Mouse (Mus musculus) left cerebral cortex, postnatal 36 days (tissue): ENCODE data around the gene Rasgrf2. TPM values are rescaled to one million over a fixed set of nuclear protein-coding genes. Genes with fewer than 3 reads are reported as not detected.

Experiments used
- DNase-seq, 2 experiments: peaks; one replicate each; pipeline ENCODE4 v3.0.0; 2021 to 2022; ENCODE audit warnings: low spot score in 2 of 2, mixed read lengths in 1 of 2
- intact Hi-C: fragments of 180-260 bp; cut with DNase I; formaldehyde crosslinking; loops from one replicate; pipeline ENCODE4 v1.15.1; 2025
- total RNA-seq, 2 experiments: library from RNA; stranded (reverse); gene quantifications; 2 replicates each; pipeline ENCODE4 v1.2.3; 2021

Gene Rasgrf2
- total RNA-seq, 2 experiments from 2014 or later: 197 to 230 TPM

DNA sequence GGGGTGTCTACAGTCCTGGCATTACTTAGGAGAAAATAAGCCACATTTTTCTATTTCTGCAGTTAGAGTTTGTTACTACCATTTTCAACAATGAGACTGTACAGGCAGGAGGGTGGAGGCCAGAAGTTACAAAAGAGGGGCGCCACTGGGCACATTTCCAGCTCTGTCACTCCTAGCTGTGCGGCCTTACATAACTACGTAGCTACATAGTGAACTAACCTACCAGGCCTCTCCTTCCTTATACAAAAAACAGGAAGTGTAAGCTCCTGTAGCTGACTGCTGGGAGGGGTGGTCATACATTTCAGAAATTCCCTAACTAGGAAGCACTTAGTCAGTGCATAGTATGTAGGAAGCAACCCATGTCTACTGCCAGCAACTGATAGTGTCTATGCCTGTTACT, 78.5 kb downstream of the Rasgrf2 start:
- intact Hi-C loops: no loop called here
- DNase-seq: no peak

DNA sequence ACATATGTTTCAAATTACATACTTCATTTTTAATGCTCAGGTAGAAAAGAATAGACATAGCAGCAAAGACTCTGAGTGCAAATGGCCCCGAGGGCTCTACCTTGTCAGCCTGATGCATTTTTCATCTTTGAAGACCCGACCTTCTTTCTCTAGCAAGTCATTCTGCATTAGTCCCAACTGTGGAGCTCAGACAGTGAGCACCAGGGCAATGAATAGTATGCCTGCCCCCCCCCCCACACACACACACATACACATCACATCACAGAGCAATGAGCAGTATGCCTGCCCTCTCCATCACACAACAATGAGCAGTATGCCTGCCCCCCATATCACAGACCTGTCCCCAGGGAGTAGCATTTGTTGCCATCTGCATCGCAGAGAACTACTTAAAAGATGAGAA, 80.2 kb downstream of the Rasgrf2 start:
- intact Hi-C loops: no loop called here
- DNase-seq: no peak

DNA sequence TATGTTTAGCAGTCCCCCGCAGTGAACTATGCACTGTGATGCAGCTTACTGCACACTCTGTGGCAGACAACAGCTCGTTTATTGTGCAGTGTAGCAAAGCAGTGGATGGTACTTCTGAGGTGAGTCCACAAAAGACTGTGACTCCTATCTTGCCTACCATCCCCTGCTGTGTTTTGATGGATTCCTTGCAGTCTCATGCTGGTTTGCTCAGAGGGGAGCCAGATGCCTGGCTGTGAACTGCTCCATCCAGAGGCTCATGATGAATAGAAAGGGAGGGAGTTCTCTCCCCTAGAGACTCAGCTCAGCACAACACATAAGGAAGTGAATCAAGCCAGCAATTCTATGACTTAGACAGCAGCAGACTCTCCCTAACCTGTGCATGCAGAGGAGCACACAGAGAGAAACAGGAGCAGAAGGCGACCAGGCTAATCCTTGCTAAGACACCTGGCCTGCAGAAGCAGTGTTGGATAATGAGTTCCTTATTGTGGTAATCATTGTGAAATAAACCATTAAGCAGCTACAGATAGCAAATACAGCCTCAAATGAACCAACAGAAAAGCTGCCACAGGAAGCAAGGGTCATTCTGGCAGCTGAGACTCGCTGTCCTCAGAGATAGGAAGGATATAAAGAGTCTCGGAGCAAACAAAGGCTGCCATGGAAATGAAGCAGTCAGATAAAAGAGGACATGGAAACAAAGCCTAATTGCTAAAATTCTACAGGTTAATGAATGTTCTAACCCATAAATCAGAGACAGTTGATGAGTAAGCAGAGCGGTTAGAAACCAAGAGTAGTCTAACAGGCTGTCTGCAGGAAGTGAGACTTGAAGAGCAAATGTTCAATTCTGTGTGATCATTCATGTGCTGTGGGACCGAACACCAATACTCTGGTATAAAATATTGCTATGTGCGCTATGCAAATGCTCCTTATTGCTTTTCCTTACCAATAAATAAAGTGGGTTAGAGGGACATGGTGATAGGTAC, 89.6 kb downstream of the Rasgrf2 start:
- DNase-seq: no peak
- intact Hi-C loops: no loop called here

- DNase-seq: no peak
- intact Hi-C loops: no loop called here
Measured at GRCm38 (mm10) chr13:92030364-92031057, 100.9 kb downstream of the Rasgrf2 start.

DNA sequence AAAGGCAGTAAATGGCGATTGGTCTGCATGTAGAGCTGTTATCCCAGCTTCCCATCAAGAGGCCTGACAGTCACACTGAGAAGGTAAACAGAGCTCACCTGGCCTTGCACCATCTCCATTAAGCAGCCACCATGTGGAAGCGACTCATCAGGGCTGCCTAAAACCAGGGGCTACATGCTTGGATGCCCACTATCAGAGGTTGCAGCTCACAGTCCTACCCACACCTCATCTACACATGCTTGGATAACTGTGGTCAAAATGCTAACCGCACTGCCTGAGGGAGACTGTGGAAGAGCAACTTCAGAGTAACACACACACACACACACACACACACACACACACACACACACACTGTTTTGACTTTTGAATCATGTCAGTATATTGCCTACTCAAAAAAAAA, 101.8 kb downstream of the Rasgrf2 start:
- intact Hi-C loops: no loop called here
- DNase-seq: no peak

GRCm38 (mm10) chr13:92027951-92028350, 103.5 kb downstream of the Rasgrf2 start:
- intact Hi-C loops: no loop called here

DNA sequence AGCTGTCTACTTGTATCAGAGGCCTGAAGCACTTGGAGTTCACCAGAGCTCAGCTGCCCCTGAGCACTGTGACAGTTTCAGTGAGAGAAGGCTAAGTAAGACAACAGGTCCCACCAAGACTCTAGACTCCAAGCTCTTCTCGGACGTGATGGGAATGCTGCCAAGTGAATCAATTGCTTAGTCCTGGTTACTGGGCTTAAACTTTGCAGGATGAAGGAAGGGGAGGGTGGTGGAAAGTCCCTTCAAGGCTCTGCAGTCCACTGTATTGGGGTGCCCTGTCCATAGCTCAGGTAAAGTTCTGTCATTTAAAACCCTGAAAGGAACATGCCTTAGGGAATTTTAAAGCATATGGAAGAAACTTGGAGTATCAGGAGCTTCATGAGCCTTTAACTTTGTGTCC, 104.8 kb downstream of the Rasgrf2 start:
- DNase-seq: no peak
- intact Hi-C loops: no loop called here

More at GRCm38 (mm10) chr13:92027951-92028350, 103.5 kb downstream of the Rasgrf2 start:
- no peak for DNase-seq

DNA sequence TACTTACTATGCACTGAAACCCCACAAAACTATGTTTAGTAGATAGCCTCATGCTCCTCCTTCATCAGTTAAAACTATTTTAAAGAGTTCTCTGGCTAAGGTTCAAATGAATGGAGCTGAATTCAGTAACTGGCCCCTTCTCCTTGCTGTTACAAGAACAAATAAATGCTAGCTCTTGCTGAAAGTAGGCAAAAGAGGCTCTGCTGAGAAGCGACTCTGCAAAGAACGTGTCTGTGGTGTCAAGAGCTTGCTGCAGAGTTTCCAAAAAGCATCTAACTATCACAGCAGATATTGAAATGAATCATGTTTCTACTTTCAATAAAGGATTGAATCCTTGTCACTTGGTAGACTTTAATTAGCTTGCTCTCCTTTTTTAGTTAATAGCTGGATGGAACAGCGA, 106.3 kb downstream of the Rasgrf2 start:
- DNase-seq: peak in 1 of 2 experiments; percentile 1
- intact Hi-C loops: no loop called here

DNA sequence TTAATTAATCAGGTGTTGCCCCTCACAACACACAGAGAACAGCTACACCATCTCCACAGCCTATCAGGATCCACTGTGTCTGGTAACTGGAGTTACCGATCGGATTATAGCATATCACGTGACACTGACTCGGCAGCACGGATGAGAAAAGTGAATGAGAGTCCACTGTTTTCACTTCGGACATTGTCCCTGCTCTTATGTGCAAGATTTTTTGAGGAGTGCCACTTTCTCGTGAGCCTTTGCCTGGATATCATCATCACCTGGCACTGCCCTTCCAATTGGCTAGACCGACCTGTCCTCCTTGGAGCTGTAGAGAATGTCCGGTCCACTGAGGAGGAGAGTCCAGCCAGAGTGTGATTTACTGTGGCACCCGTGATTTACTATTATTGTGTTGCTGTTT, 109.3 kb downstream of the Rasgrf2 start:
- DNase-seq: no peak
- intact Hi-C loops: no loop called here

DNA sequence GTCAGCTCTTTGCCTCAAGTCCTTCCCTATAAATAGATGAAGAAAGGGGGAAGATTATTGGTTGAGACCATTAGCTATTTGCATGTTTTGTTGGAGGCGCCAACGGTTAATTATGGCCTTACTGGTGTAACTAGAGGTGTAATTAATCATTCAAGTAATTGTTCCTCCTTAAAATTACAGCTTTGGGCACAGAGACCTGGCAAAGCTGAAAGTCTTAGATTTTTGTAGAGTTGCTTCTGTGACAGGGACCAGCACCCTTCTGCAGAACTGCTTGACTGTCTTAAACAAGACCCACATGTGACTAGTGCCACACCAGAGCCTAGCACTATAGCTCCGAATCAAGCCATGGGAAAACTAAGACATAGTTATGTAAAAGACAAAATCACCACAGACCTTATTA, 134.5 kb downstream of the Rasgrf2 start:
- DNase-seq: no peak
- intact Hi-C loops: no loop called here

- no peak for DNase-seq
- intact Hi-C loops: no loop called here
Measured at GRCm38 (mm10) chr13:91991412-91991811, 140.0 kb downstream of the Rasgrf2 start.

DNA sequence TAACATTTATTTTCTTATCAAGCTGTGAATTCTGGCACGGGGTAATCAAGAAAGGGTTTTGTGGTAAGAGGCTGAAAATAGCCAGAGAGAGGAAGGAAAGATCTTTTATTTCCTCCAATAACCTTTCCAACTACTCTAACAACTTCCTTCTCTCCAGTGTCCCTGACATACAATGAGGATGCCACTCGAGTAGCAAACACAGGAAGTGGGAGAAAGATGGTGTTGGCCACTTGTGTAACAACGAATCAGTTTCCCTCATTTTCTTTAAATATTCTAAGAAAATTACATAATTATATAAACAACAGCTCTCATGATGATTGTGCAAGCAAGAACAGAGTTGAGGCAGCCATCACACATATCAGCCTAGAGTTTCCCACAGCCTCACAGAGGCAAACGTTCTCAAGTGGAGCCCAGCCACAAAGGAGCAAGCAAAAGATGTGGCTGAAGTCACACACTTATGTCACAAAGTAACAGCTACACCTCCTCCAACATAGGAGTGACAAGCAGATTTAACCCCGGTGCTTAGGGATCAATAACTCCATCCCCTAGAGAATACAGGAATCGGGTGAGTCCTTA, 140.7 kb downstream of the Rasgrf2 start:
- intact Hi-C loops: no loop called here
- no peak for DNase-seq

DNA sequence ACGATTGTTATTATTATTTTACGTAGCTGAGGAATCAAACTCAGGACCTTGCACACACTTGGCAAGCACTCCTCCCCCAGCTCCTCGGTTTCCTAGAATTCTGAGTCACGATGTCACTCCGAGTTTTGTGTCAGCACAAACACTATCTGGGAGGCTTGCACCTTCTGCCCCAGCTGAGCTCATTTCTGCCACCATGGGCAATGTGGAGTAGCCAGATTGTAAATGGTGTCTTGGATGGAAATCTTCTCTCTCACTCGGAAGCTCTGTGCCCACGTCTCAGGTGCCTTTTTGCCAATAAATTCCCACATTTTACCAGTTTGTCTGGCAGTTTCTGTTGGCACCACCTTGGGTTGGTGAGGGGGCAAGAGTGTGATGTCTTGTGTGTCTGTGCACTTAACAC, 143.1 kb downstream of the Rasgrf2 start:
- intact Hi-C loops: no loop called here
- peak; percentile 25 to 36 for DNase-seq

DNA sequence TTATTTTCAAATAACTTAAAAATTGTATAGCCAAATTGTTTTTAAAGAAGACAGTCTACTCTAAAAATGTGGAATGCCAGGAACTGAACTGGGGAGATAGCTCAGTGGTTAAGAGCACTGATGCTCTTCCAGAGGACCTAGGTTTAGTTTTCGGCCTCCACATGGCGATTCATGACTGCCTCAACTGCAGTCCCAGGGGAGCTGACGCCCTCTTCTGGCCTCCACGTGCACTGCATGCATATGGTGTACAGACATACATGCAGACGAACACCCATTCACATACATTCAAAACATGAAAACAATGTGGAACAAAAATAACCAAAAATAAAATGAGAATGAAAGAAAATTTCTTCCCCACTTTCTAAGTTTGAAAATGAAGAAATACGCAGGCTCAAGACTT, 144.5 kb downstream of the Rasgrf2 start:
- intact Hi-C loops: no loop called here
- no peak for DNase-seq

DNA sequence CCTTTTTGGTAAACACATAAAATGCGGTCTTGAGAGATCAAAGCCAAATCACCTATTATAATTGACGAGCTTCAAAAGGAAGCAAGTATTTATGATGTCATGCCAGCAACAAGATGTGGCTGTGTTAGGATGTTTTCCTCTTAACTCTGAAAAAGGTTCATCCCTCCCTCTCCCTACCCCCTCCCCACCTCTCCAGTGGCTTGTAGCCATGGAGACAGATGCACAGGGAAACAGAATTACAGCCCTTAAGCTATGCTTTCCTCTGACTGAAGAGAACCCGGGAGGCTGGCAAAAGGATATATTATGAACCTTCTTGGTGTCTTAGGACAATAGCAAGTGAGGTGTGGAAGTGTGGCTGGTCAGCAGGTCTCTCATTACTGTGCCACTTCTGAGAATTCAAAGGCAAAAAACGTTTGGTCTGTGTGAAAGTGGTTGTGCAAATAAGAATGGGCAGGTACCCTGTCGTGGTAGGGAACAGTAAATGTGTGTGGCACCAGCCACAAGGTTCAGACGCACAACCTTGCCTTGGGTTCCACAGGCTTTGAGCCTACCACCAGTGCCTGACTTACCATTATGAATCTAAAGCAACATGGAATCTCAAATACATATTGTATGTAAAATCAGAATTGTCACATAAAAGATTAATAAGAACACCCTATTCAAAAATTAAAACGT, 145.4 kb downstream of the Rasgrf2 start:
- intact Hi-C loops: no loop called here
- no peak for DNase-seq

- DNase-seq: no peak
Measured at GRCm38 (mm10) chr13:91985019-91985418, 146.4 kb downstream of the Rasgrf2 start.

GRCm38 (mm10) chr13:91982080-91982479, 149.4 kb downstream of the Rasgrf2 start:
- intact Hi-C loops: no loop called here
- no peak for DNase-seq

More at GRCm38 (mm10) chr13:91985019-91985418, 146.4 kb downstream of the Rasgrf2 start:
- intact Hi-C loops: no loop called here

GRCm38 (mm10) chr13:91981414-91981813, 150.0 kb downstream of the Rasgrf2 start:
- DNase-seq: no peak
- intact Hi-C loops: no loop called here

GRCm38 (mm10) chr13:91976971-91977370, 154.5 kb downstream of the Rasgrf2 start:
- intact Hi-C loops: no loop called here
- no peak for DNase-seq

- intact Hi-C loops: no loop called here
- DNase-seq: no peak
Measured at GRCm38 (mm10) chr13:91976541-91976940, 154.9 kb downstream of the Rasgrf2 start.
